Mouse (Mus musculus) brain, embryonic 14.5 days (tissue): ENCODE measurements at regions not wholly inside any gene's neighbourhood (a gene's known extent, or its start where the extent isn't known, plus 50 kb on each side); places are given as distances from the start of the nearest gene placed in this dataset.
A peak's percentile ranks its signal among the peaks of the same experiment; 100 is the strongest.
"Not testable (repeated sequence)": the region's sequence is repeated elsewhere in the genome, so short reads cannot be mapped to it uniquely, and the experiment has no call there.

ENCODE experiments used
- DNase-seq: peaks from one replicate; pipeline ENCODE4 v3.0.0-alpha.2; 2011; ENCODE audit warnings: low read depth
- CTCF ChIP-seq: fragments of 200-500 bp; IDR thresholded peaks from 2 replicates; pipeline ENCODE4 v1.5.1; 2012; ENCODE audit warnings: inconsistent platforms, mild to moderate bottlenecking, moderate library complexity, borderline replicate concordance; ENCODE audit not compliant: insufficient read depth, insufficient read length; ENCODE audit errors: extremely low read depth
- POLR2A ChIP-seq: fragments of 200-500 bp; IDR thresholded peaks from 2 replicates; pipeline ENCODE4 v1.6.1; 2012; ENCODE audit warnings: mild to moderate bottlenecking, inconsistent platforms, borderline replicate concordance; ENCODE audit not compliant: poor library complexity, insufficient read depth, insufficient read length, severe bottlenecking; ENCODE audit errors: extremely low read depth

DNA sequence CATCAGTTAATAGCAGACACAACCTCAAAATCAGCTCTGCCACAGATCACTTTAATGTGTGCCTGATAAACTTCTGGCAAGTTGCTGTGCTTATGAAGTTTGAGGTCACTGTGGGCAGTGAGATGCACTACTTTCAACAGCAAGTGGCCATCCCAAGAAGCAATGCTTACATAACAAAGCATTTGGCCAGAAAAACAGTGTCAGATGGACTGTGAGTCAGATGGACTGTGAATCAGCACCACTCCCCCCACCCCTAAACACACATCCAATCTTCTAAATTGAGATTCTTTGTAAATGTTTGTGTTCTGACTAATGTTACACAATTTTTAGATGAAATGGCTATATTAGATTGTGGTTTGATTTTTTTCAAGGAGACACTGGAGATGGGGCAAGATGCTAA, 550.7 kb downstream of the Nxph1 start:
- TF ChIP-seq CTCF (no peak), POLR2A (no peak)
- no peak for DNase-seq

DNA sequence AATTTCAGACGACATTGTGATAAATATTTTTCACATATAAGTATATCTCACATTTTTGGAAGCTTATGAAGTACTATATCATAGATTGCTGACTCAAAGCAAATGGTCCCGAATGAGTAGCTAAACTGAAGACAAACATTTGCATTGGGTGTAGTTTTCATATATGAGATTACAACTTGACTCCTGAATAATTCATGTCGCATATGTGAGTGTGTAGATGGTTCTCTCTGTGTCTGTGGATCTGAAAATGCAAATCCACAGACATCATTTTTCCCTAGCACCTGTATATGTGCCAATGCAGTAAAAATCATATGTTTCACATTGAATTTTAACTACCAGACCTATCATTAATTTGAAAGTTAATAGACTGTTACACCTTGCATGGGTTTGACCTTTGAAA, 586.2 kb downstream of the Nxph1 start:
- TF ChIP-seq POLR2A (no peak), CTCF (no peak)
- peak; percentile 34 for DNase-seq

DNA sequence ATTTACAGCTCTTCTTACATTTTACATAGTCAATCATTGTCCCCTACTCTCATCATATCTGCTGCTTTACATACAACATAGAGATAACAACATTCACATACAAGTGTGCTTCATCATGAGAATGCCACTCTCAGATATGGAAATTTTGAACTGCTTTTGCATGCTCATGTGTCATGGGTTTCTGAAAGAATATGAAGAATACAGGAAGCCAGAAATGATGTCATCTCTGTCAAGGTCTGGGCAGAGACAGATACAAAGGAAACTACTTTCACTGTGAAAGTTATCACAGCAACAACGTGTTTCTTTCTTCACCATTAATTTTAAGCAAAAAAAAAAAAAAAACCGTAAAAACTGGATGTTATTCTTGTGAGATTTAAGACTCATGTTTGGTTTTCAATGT, 590.5 kb downstream of the Nxph1 start:
- DNase-seq = no peak
- no peak for TF ChIP-seq POLR2A
- no peak for TF ChIP-seq CTCF

DNA sequence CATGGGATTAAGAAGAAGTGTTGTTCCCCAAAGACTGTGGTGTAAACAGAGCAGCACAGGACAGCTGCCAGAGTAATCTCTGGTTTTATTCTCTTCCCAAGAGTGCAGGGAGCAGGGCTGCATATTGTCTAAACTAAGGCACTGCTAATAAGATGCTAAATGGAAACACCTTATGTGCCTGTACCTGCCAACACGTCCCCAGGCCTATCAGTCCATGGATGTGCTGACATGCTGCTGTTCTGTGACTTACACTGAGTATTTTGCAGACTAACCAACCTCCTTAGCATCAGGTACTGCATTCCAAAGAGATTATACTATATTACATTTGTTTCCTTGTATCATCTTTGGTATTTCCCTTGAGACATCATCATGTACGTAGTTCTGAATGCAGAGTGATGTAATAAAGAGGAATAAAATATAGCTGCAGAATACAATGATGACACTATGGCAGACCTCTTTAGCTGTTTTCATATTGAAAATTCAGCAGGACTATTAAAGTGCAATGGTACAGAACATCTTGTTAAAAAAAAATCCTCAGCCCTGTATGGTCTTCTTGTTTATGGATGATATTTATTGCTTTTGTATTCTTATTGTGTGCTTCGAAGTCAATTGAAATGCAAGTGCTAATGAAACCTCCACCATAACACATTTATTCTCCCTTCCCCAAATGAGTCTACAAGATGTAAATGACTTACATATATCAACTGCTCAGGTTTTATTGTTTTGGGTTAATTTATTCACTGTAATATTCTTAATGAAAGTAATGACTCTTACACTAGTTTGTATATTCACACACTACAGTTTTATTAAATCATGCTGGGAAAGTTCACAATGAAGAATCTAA, 602.1 kb downstream of the Nxph1 start:
- DNase-seq = peak; percentile 7
- TF ChIP-seq CTCF = no peak
- no peak for TF ChIP-seq POLR2A

DNA sequence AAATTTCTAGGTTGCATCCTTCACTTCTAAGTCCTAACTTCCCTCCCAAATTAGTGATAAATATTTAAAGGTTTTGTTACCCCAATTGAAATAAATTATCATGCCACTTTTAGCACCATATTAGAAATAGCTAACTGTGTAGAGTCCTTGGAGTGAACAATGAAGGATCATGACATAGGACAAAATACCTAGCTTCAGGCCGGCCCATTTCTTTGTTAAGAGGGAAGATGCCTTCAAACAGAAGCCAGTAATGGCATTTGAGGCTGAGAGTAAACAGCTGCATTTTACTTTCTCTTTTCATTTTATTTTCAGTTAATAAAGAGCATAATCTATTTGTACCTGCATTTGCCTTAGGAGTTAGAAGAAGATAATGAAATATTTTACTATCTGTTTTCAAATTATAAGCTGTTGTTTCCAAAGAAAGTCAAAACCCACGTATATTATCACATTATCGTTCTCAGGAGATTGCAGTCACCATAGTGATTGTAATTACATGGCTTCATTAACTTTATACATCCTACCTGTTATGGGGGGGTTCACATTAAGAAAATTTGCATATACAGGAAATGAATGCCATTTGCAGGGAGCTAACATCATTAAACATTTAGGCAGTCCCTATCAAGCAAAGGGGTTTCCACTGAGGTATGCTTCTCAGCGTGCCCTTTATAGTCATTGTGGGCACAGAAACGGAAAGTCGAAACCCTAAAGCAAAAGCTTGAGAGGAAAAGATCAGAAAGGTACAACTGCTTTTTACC, 615.2 kb downstream of the Nxph1 start:
- TF ChIP-seq CTCF (no peak), POLR2A (no peak)
- no peak for DNase-seq

DNA sequence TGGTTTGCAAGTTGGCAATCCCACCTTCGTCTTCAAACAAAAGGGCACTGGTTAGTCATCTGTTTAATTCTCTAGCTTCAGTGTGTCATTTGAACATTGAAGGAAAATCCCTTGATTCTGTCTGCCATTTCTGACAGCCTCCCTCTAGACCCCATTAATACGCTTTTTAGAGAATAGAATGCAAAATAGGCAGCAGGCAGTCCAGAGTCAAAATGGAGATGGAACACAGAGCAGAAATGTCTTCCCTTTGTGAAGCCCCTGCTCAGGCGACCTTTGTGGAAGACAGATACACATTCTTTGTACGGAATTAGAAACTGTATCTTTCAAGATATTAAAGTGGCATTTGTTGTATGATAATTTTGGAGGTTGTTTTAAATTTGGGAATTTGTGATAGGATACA, 623.6 kb downstream of the Nxph1 start:
- DNase-seq = peak; percentile 41

DNA sequence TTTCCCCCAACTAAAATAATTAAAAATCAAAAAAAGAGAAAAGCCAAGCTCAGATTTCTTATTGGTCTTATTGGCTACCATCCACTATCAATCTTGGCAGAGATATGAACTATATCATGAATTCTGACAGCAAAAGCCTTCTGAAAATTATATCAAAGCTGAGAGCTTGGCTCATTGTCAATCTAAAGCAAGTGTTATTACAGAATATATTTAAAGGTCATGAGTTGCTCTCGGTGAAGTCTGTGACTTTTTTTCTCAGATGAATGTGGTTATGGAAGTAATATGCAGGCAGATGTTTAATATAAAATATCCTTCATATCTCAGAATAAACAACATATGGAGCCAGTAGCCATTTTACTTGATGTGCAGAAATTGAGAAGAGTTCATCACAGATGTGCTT, 645.2 kb downstream of the Nxph1 start:
- DNase-seq = peak; percentile 64
- no peak for TF ChIP-seq POLR2A
- TF ChIP-seq CTCF = no peak

More for the DNA sequence above, 623.6 kb downstream of the Nxph1 start:
- TF ChIP-seq POLR2A = no peak
- TF ChIP-seq CTCF = no peak

DNA sequence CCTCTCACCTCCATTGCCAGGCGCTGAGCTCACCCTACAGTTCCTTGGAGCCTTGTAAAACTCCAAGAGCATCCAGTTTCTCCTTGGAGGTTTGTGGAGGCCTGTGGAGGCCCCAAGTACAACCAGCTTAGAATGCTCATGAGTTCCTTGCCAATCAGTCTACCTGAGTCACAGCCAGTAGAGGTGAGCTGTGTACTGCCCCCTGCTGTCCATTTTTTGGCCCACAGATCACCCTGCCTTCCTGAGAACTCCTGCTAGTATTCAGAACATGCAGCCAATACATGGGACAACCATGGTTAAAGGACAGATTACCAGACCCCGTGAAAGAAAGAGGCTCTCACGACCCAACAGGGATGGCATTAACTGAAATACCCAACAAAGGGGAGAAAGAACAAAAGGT, 651.2 kb downstream of the Nxph1 start:
- no peak for DNase-seq

DNA sequence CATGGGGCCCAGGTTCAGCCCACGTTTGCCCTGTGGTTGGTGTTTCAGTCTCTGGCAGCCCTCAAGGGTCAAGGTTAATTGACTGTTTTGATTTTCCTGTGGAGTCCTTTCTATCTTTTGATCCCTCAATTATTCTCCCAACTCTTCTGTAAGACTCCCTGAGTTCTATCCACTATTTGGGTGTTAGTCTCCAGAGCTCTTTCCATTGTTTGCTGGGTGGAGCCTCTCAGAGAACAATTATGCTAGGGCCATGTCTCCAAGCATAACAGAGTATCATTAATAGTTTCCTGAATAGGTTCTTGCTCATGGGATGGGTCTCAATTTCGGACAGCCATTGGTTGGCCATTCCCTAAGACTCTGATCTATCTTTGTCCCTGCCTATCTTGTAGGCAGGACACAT, 685.7 kb downstream of the Nxph1 start:
- no peak for DNase-seq
- TF ChIP-seq POLR2A (no peak), CTCF (no peak)

More for the DNA sequence above, 651.2 kb downstream of the Nxph1 start:
- no peak for TF ChIP-seq POLR2A
- TF ChIP-seq CTCF = no peak

DNA sequence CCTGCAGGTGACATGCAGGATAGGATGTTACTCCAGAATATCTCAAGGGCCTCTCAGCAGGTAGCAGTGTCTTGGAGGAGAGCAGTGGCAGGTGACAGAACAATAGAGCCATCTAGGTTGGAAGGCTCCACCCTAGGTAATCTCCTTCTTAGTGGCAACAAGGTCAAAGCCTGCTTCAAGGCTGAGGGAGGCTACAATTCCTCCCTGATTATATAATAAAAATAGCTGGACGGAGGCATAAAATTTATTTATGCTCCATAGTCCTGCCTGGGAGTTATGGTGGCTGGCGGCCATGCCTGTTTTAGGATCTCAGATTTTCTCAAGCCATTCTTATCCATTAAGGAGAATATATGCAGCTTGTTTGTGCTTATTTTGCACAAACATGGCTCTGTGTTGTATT, 695.2 kb downstream of the Nxph1 start:
- DNase-seq = not testable (repeated sequence)

DNA sequence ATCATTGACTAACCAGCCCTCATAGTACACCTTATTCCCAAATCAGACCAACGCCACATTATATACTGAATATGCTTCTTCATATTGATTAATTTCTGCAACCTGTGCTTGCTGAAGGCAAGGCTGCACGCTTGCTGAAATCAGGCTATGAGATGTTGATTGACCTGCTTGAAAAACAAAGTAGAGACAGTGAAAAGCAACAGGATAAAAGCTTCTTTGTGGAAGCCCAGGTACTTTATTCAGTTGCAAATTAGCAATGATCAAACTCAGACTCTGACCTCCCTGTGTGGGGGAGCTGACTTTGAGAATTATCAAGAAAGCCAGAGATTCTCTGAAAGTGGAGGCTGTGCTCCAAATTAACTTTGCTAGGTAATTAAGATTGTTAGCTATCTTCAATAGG, 695.7 kb downstream of the Nxph1 start:
- not testable (repeated sequence) for DNase-seq

DNA sequence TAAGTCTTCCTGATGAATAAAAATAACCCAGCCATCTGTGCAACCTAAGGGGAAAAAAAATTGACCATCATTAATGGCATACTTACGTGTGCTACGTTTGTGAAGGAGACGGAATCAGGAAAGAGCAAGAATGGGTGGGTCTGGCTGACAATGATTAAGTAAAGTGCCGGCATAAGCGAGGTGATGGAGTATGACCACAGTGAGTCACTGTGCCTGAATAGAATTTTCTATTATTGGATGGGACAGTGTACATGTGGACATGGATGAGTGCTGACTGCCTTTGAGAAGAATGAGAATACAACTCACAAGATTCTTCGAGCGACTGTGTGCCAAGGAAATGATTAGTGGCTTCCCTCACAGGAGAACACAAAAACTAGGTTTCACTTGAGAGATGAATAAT, 711.4 kb downstream of the Nxph1 start:
- TF ChIP-seq CTCF (no peak), POLR2A (no peak)
- DNase-seq = no peak
